Mouse (Mus musculus): ENCODE measurements around the gene Rhoh. TPM values are rescaled to one million over a fixed set of nuclear protein-coding genes. Genes with fewer than 3 reads are reported as not detected.

The Rhoh gene
- polyA plus RNA-seq, 2 experiments: 0.79 to 1.0 TPM

- H3K36me3 ChIP-seq (replicated peaks; ENCODE audit: control insufficient read depth, insufficient read depth, low read depth): no peaks in the 10 kb centered on the region
- H3K27ac ChIP-seq: no peak overlapping the region
- TF ChIP-seq CTCF (IDR thresholded peaks at IDR 0.05; ENCODE audit: low read depth) (no peak), EP300 (IDR thresholded peaks at IDR 0.05; ENCODE audit: low read depth) (no peak)
- ATAC-seq (ENCODE audit: insufficient read depth) (no peak), DNase-seq (ENCODE audit: low read depth in 3 of 3, low spot score in 3 of 3) (no peak)
- H3K4me3 ChIP-seq (ENCODE audit: insufficient read depth in 1 of 2, low read depth in 2 of 2, low read length in 2 of 2): no peak overlapping the region
- H3K4me1 ChIP-seq (replicated peaks; ENCODE audit: control insufficient read depth in 2 of 2, insufficient read depth in 2 of 2, low read length in 1 of 2): no peaks in the 10 kb centered on the region; a peak in 1 of 4 replicates
- H3K9me3 ChIP-seq (ENCODE audit: control insufficient read depth, low read length): no peaks in the 10 kb centered on the region
- H3K4me2 ChIP-seq (ENCODE audit: low read depth): no peak overlapping the region
- WGBS (ENCODE audit: insufficient replicate concordance): 19% methylated on average over 7 of the region's 7 CpGs
- no peak overlapping the region for H3K9ac ChIP-seq (replicated peaks)
- no peaks in the 10 kb centered on the region for H3K27me3 ChIP-seq (ENCODE audit: control insufficient read depth, insufficient read depth, low read length)
Observed at GRCm38 (mm10) chr5:65929162-65929561, 68.1 kb downstream of the Rhoh start.

DNA sequence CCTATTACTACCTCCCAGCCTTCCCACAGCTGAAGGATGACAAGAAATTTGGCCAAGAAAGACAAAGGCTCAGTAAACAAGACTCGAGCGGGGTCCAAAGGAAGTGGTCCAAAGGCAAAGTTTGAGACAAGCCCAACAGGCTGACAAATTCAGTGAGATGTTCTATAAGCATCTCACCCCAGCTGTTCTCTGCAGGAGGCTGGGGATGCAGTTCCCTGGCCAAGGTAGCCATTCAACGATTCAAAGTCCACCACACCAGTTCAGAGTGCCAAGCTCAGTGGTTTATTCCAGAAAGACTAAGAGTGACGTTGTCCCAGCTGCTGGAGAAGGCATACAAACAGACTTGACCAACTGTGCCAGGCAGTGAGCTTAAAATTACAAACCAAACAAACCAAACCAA lies 69.2 kb downstream of the Rhoh start:
- Histone ChIP-seq H3K9me3 (ENCODE audit: control insufficient read depth, low read length) (no peaks in the 10 kb centered on the region), H3K4me1 (replicated peaks; ENCODE audit: control insufficient read depth in 2 of 2, insufficient read depth in 2 of 2, low read length in 1 of 2) (no peaks in the 10 kb centered on the region; a peak in 1 of 4 replicates), H3K27ac (no peak overlapping the region), H3K36me3 (replicated peaks; ENCODE audit: control insufficient read depth, insufficient read depth, low read depth) (no peaks in the 10 kb centered on the region), H3K27me3 (ENCODE audit: control insufficient read depth, insufficient read depth, low read length) (no peaks in the 10 kb centered on the region), H3K4me3 (ENCODE audit: insufficient read depth in 1 of 2, low read depth in 2 of 2, low read length in 2 of 2) (no peak overlapping the region), H3K4me2 (ENCODE audit: low read depth) (no peak overlapping the region), H3K9ac (replicated peaks) (no peak overlapping the region)
- WGBS (ENCODE audit: insufficient replicate concordance): 55% methylated on average over 4 of the region's 4 CpGs
- TF ChIP-seq EP300 (IDR thresholded peaks at IDR 0.05; ENCODE audit: low read depth): no peak
- no peak for TF ChIP-seq CTCF (IDR thresholded peaks at IDR 0.05; ENCODE audit: low read depth)
- ATAC-seq (ENCODE audit: insufficient read depth) (no peak), DNase-seq (ENCODE audit: low read depth in 3 of 3, low spot score in 3 of 3) (no peak)

GRCm38 (mm10) chr5:65933258-65933657 lies 72.2 kb downstream of the Rhoh start:
- DNase-seq (ENCODE audit: low read depth in 3 of 3, low spot score in 3 of 3) (no peak), ATAC-seq (ENCODE audit: insufficient read depth) (no peak)
- Histone ChIP-seq H3K27me3 (ENCODE audit: control insufficient read depth, insufficient read depth, low read length) (no peaks in the 10 kb centered on the region), H3K4me3 (ENCODE audit: insufficient read depth in 1 of 2, low read depth in 2 of 2, low read length in 2 of 2) (no peak overlapping the region), H3K4me2 (ENCODE audit: low read depth) (no peak overlapping the region), H3K9me3 (ENCODE audit: control insufficient read depth, low read length) (no peaks in the 10 kb centered on the region), H3K36me3 (replicated peaks; ENCODE audit: control insufficient read depth, insufficient read depth, low read depth) (no peaks in the 10 kb centered on the region), H3K4me1 (replicated peaks; ENCODE audit: control insufficient read depth in 2 of 2, insufficient read depth in 2 of 2, low read length in 1 of 2) (no peaks in the 10 kb centered on the region; a peak in 1 of 4 replicates), H3K9ac (replicated peaks) (no peak overlapping the region), H3K27ac (no peak overlapping the region)
- no peak for TF ChIP-seq EP300 (IDR thresholded peaks at IDR 0.05; ENCODE audit: low read depth)
- no peak for TF ChIP-seq CTCF (IDR thresholded peaks at IDR 0.05; ENCODE audit: low read depth)
- whole genome bisulfite sequencing (ENCODE audit: insufficient replicate concordance): 52% methylated on average over 4 of the region's 4 CpGs

DNA sequence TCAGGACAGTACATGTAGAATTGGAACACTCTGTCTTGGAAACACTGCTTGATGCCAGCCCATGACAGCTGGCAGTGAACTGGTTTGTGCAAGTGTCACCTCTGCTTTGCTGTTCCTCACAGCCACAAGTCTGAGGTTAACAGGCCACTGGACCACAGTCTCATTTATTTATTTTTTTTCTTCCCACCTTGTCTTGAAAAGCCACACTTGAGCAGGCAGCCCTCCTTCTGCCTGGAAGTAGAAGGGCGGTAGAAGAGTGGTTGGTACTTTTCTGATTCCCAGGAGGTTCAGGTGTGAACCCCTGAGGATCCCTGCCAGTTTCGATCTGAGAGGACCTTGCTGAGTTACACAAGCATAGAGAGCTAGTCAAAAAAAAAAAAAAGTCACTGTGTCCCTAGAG lies 72.8 kb downstream of the Rhoh start:
- TF ChIP-seq CTCF (IDR thresholded peaks at IDR 0.05; ENCODE audit: low read depth) (no peak), EP300 (IDR thresholded peaks at IDR 0.05; ENCODE audit: low read depth) (no peak)
- Histone ChIP-seq H3K36me3 (replicated peaks; ENCODE audit: control insufficient read depth, insufficient read depth, low read depth) (no peaks in the 10 kb centered on the region), H3K4me2 (ENCODE audit: low read depth) (no peak overlapping the region), H3K27ac (no peak overlapping the region), H3K27me3 (ENCODE audit: control insufficient read depth, insufficient read depth, low read length) (no peaks in the 10 kb centered on the region), H3K4me1 (replicated peaks; ENCODE audit: control insufficient read depth in 2 of 2, insufficient read depth in 2 of 2, low read length in 1 of 2) (no peaks in the 10 kb centered on the region; a peak in 1 of 4 replicates), H3K9ac (replicated peaks) (no peak overlapping the region), H3K9me3 (ENCODE audit: control insufficient read depth, low read length) (no peaks in the 10 kb centered on the region), H3K4me3 (ENCODE audit: insufficient read depth in 1 of 2, low read depth in 2 of 2, low read length in 2 of 2) (no peak overlapping the region)
- no peak for DNase-seq (ENCODE audit: low read depth in 3 of 3, low spot score in 3 of 3)
- no peak for ATAC-seq (ENCODE audit: insufficient read depth)
- WGBS (ENCODE audit: insufficient replicate concordance): 58% methylated on average over 2 of the region's 2 CpGs

DNA sequence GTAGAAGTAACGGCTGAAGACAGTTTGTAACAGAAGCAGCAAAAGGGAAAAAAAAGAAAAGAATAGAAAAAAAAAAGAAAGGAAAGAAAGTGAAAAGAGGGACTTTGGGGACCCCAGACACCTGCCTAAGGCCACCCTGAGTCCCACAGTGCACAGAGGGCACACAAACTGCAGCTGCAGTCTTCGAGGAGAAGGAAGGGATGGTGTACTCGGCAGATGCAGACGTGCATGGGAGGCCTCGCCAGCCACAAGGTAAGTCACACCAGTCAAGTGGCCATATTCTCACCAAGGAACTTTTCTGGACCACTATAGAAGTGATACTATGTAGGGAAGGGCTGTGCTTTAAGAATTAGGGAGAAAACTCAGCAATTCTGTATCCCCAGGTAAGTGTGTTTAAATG lies 73.8 kb downstream of the Rhoh start, which contains the start of gene Chrna9:
Gene Chrna9 (plus strand): TSS at position 139 of the 400 bp plus-strand sequence.
- H3K9ac ChIP-seq (replicated peaks): no peak within 1 kb of the TSS
- WGBS (ENCODE audit: insufficient replicate concordance): 64% methylated on average over 5 of the region's 5 CpGs
- no peaks in the 10 kb centered on the region for H3K27me3 ChIP-seq (ENCODE audit: control insufficient read depth, insufficient read depth, low read length)
- no peak within 1 kb of the TSS for H3K4me2 ChIP-seq (ENCODE audit: low read depth)
- no peak within 1 kb of the TSS for H3K4me3 ChIP-seq (ENCODE audit: insufficient read depth in 1 of 2, low read depth in 2 of 2, low read length in 2 of 2)
- H3K9me3 ChIP-seq (ENCODE audit: control insufficient read depth, low read length): no peaks in the 10 kb centered on the region
- ATAC-seq (ENCODE audit: insufficient read depth) (no peak), DNase-seq (ENCODE audit: low read depth in 3 of 3, low spot score in 3 of 3) (no peak)
- H3K27ac ChIP-seq: no peak within 1 kb of the TSS
- no peaks in the 10 kb centered on the region for H3K36me3 ChIP-seq (replicated peaks; ENCODE audit: control insufficient read depth, insufficient read depth, low read depth)
- no peak for TF ChIP-seq CTCF (IDR thresholded peaks at IDR 0.05; ENCODE audit: low read depth)
- TF ChIP-seq EP300 (IDR thresholded peaks at IDR 0.05; ENCODE audit: low read depth): no peak
- no peaks in the 10 kb centered on the region for H3K4me1 ChIP-seq (replicated peaks; ENCODE audit: control insufficient read depth in 2 of 2, insufficient read depth in 2 of 2, low read length in 1 of 2)

Measured in liver, embryonic 14.5 days (tissue).